In genomic region chr15:12243792-12244191, GRCm38 (mm10) we compare ENCODE assay signal across 11 mouse cellular contexts. TPM values are rescaled to one million over a fixed set of nuclear protein-coding genes. Genes with fewer than 3 reads are reported as not detected.
DNase-seq lines count a peak whose midpoint lies in the region; ATAC-seq and TF ChIP-seq lines count a peak whose summit lies in the region.
"Had no signal": no experiment of that assay in that cellular context is flagged by ENCODE, and none has a peak within 500 bp of the region (broad histone marks: within the 10 kb centered on the region; RNA-seq: fewer than 3 reads in every experiment).

No protein-coding gene starts in this region.

- no peaks in the 10 kb centered on the region for H3K4me1 ChIP-seq in lung, adult 2 months (ENCODE audit: control insufficient read depth, insufficient read depth, low read length)
- H3K4me1 ChIP-seq in heart, embryonic 14.5 days (ENCODE audit: control insufficient read depth in 2 of 2, insufficient read depth in 2 of 2, low read length in 2 of 2) = peaks cover 24 to 43% of the 10 kb centered on the region in 2 experiments
- no peaks in the 10 kb centered on the region for H3K4me1 ChIP-seq in hindbrain, embryonic 14.5 days (replicated peaks; ENCODE audit: control insufficient read depth, insufficient read depth, low read length)
- H3K4me1 ChIP-seq: limb, embryonic 10.5 days; neural tube, embryonic 12.5 days had no signal

- WGBS in lung, adult 2 months = 59% methylated on average over 3 of the region's 3 CpGs
- 41% methylated on average over 3 of the region's 3 CpGs for WGBS in heart, embryonic 14.5 days
- 87% methylated on average over 3 of the region's 3 CpGs for WGBS in hindbrain, embryonic 14.5 days

- peak; percentile 34 for DNase-seq in adrenal gland, adult 8-10 months
- no peak for DNase-seq in adrenal gland, postnatal 4 days (ENCODE audit: low spot score in 2 of 2)
- peak; percentile 60 for DNase-seq in lung, postnatal 10 days
- DNase-seq in lung, adult 2 months = no peak
- DNase-seq in skeletal muscle tissue, adult 2 months (ENCODE audit: low read depth, low spot score) = peak; percentile 85
- no peak for DNase-seq in hindbrain, embryonic 14.5 days (ENCODE audit: low spot score)
- DNase-seq in cerebellum, adult 9-10 months = no peak

- H3K27me3 ChIP-seq in heart, embryonic 14.5 days (ENCODE audit: control insufficient read depth, insufficient read depth, low read length) = no peaks in the 10 kb centered on the region
- H3K27me3 ChIP-seq in hindbrain, embryonic 14.5 days (ENCODE audit: control insufficient read depth, insufficient read depth, low read length) = no peaks in the 10 kb centered on the region
- H3K27me3 ChIP-seq: neural tube, embryonic 12.5 days had no signal

- no peak overlapping the region for H3K4me3 ChIP-seq in lung, adult 2 months (replicated peaks; ENCODE audit: extremely low read depth, low read depth, low read length)
- no peak overlapping the region for H3K4me3 ChIP-seq in heart, embryonic 14.5 days (ENCODE audit: control insufficient read depth in 1 of 2, insufficient read depth in 1 of 2, low read depth in 1 of 2, low read length in 2 of 2)
- H3K4me3 ChIP-seq in hindbrain, embryonic 14.5 days (replicated peaks; ENCODE audit: low read length) = no peak overlapping the region
- H3K4me3 ChIP-seq: limb, embryonic 10.5 days; neural tube, embryonic 12.5 days had no signal

- TF ChIP-seq CTCF in lung, adult 2 months (IDR thresholded peaks at IDR 0.05; ENCODE audit: insufficient read depth, low read length) = no peak

- no peak overlapping the region for H3K4me2 ChIP-seq in heart, embryonic 14.5 days (ENCODE audit: low read length)
- H3K4me2 ChIP-seq in hindbrain, embryonic 14.5 days (replicated peaks) = no peak overlapping the region
- H3K4me2 ChIP-seq: neural tube, embryonic 12.5 days had no signal

- H3K9ac ChIP-seq in heart, embryonic 14.5 days (ENCODE audit: low read length) = no peak overlapping the region
- H3K9ac ChIP-seq in hindbrain, embryonic 14.5 days = no peak overlapping the region
- H3K9ac ChIP-seq: neural tube, embryonic 12.5 days had no signal

- no peaks in the 10 kb centered on the region for H3K9me3 ChIP-seq in heart, embryonic 14.5 days (ENCODE audit: control insufficient read depth, low read length)
- H3K9me3 ChIP-seq in hindbrain, embryonic 14.5 days (ENCODE audit: control insufficient read depth, low read length) = no peaks in the 10 kb centered on the region
- H3K9me3 ChIP-seq: limb, embryonic 10.5 days; neural tube, embryonic 12.5 days had no signal

- H3K27ac ChIP-seq in heart, embryonic 14.5 days (replicated peaks in 1 of 2; ENCODE audit: control insufficient read depth in 1 of 2, insufficient read depth in 1 of 2, low read depth in 2 of 2, low read length in 2 of 2) = peak overlapping the region; percentile 42 to 66
- H3K27ac ChIP-seq in hindbrain, embryonic 14.5 days = no peak overlapping the region
- H3K27ac ChIP-seq: limb, embryonic 10.5 days; neural tube, embryonic 12.5 days had no signal

- ATAC-seq in heart, embryonic 14.5 days (ENCODE audit: insufficient number of reproducible peaks, insufficient read depth, low FRiP score, low read depth) = no peak
- ATAC-seq in hindbrain, embryonic 14.5 days (ENCODE audit: low FRiP score) = no peak
- ATAC-seq: intestine, postnatal 0 days had no signal

- H3K36me3 ChIP-seq in heart, embryonic 14.5 days (ENCODE audit: control insufficient read depth, insufficient read depth, low read length) = peaks cover 36% of the 10 kb centered on the region
- peaks cover 50% of the 10 kb centered on the region for H3K36me3 ChIP-seq in hindbrain, embryonic 14.5 days (replicated peaks; ENCODE audit: control insufficient read depth, insufficient read depth)

- TF ChIP-seq POLR2A in lung, adult 2 months (IDR thresholded peaks at IDR 0.05; ENCODE audit: borderline replicate concordance, extremely low read depth, low read depth, low read length) = no peak

RNA-seq across cellular contexts. Expression of gene Mtmr12, which starts 39.0 kb away (rescaled TPM):
- total RNA-seq in adrenal gland, adult 8-10 months (2022) = 10 to 100 TPM; 21.8 to 28.1 (median 25.7) TPM
- 10 to 100 TPM; 27.0 to 27.8 TPM for total RNA-seq in adrenal gland, postnatal 4 days (2021)
- 20.2 and 25.9 TPM in 2 replicates for polyA plus RNA-seq in lung, adult 2 months (2012; rRNA removed)
- polyA plus RNA-seq in heart, embryonic 14.5 days (2014; fragmentation: Nextera tagmentation; extraction: Ambion mirVana) = 13.6 and 15.4 TPM in 2 replicates
- polyA plus RNA-seq in hindbrain, embryonic 14.5 days (2014; fragmentation: Nextera tagmentation; extraction: Ambion mirVana) = 7.9 and 11.7 TPM in 2 replicates

Comparison
In these comparisons a context has a peak if more than half of its experiments do, and no peak if none do; other contexts are left out.
1. DNase-seq: peak in adrenal gland, adult 8-10 months (single experiment), lung, postnatal 10 days (single experiment) and skeletal muscle tissue, adult 2 months (single experiment); none in adrenal gland, postnatal 4 days (0 of 2), lung, adult 2 months (single experiment), hindbrain, embryonic 14.5 days (single experiment) and cerebellum, adult 9-10 months (single experiment).